ENCODE assay signal across 13 mouse cellular contexts in genomic region chr11:121559527-121560293, GRCm38 (mm10). TPM values are rescaled to one million over a fixed set of nuclear protein-coding genes. Genes with fewer than 3 reads are reported as not detected.
A peak's percentile ranks its signal among the peaks of the same experiment; 100 is the strongest.
DNase-seq lines count a peak whose midpoint lies in the region; ATAC-seq and TF ChIP-seq lines count a peak whose summit lies in the region.
"Had no signal": no experiment of that assay in that cellular context is flagged by ENCODE, and none has a peak within 500 bp of the region (broad histone marks: within the 10 kb centered on the region; RNA-seq: fewer than 3 reads in every experiment).

No protein-coding gene starts in this region.

- no peak overlapping the region for H3K4me3 ChIP-seq in spleen, adult 2 months (ENCODE audit: extremely low read depth, insufficient read depth, insufficient read length)
- H3K4me3 ChIP-seq: erythroblast, embryonic 14.5 days; heart, embryonic 15.5 days; lung, embryonic 15.5 days had no signal

- no peak for ATAC-seq in frontal cortex, adult (ENCODE audit: low TSS enrichment)

- no peaks in the 10 kb centered on the region for H3K27me3 ChIP-seq in spleen, adult 2 months (ENCODE audit: control insufficient read depth, insufficient read depth, low read length)
- H3K27me3 ChIP-seq: CH12.LX; heart, embryonic 15.5 days; lung, embryonic 15.5 days had no signal

- WGBS in spleen, adult 2 months, result 16% methylated on average over 4 of the region's 4 CpGs

- DNase-seq in spleen, adult 2 months (ENCODE audit: low read depth in 1 of 2, low spot score in 2 of 2), result peak; percentile 36 to 42
- no peak for DNase-seq in spleen, postnatal 14 days (ENCODE audit: low spot score in 2 of 2)
- peak; percentile 36 for DNase-seq in liver
- peak; percentile 79 for DNase-seq in naive thymus-derived CD4-positive, alpha-beta T cell, adult 2 months (ENCODE audit: low read depth)
- DNase-seq in right cerebral cortex, postnatal 4 days, result no peak
- no peak for DNase-seq in kidney, adult 8-10 months
- DNase-seq in heart, postnatal 25 days (ENCODE audit: low spot score), result no peak

- TF ChIP-seq POLR2A in spleen, adult 2 months (IDR thresholded peaks at IDR 0.05; ENCODE audit: low read depth, low read length), result no peak

- peaks cover 13% of the 10 kb centered on the region; the same call in 1 of the 2 replicates for H3K4me1 ChIP-seq in spleen, adult 2 months (ENCODE audit: control insufficient read depth, insufficient read depth, insufficient read length)
- H3K4me1 ChIP-seq: lung, embryonic 15.5 days had no signal

- intact Hi-C loops in heart, postnatal 25 days (cut with DNase I), result no loop called here

- peak overlapping the region; percentile 55; the same call in 1 of the 2 replicates for H3K27ac ChIP-seq in spleen, adult 2 months (ENCODE audit: insufficient read depth, low read length)
- H3K27ac ChIP-seq: heart, embryonic 15.5 days; lung, embryonic 15.5 days had no signal

- H3K36me3 ChIP-seq in spleen, adult 2 months (ENCODE audit: control insufficient read depth, insufficient read depth, low read length), result no peaks in the 10 kb centered on the region; the same call in 1 of the 2 replicates
- H3K36me3 ChIP-seq: heart, embryonic 15.5 days; lung, embryonic 15.5 days had no signal

- TF ChIP-seq CTCF in spleen, adult 2 months (IDR thresholded peaks at IDR 0.05; ENCODE audit: extremely low read depth, insufficient read depth, insufficient read length, insufficient replicate concordance), result no peak

RNA-seq across cellular contexts. Expression of gene Zfp750, which starts 40.6 kb away (rescaled TPM):
- polyA plus RNA-seq in spleen, adult 2 months (2012; rRNA removed), result 0.04 and 0.11 TPM in 2 replicates
- under 1 TPM in 1 of 2 experiments, not detected in 1; 0.08 TPM for total RNA-seq in heart, postnatal 25 days (2021)
- total RNA-seq: left cerebral cortex, postnatal 14 days had no signal
- polyA plus RNA-seq: erythroblast, embryonic 14.5 days had no signal

Comparison
In these comparisons a context has a peak if more than half of its experiments do, and no peak if none do; other contexts are left out.
1. DNase-seq: peak in spleen, adult 2 months (2 of 2), liver (single experiment) and naive thymus-derived CD4-positive, alpha-beta T cell, adult 2 months (single experiment); none in spleen, postnatal 14 days (0 of 2), right cerebral cortex, postnatal 4 days (single experiment), kidney, adult 8-10 months (0 of 2) and heart, postnatal 25 days (single experiment).